Mouse (Mus musculus): ENCODE measurements at regions not wholly inside any gene's neighbourhood (a gene's known extent, or its start where the extent isn't known, plus 50 kb on each side); places are given as distances from the start of the nearest gene placed in this dataset.
"Not testable (repeated sequence)": the region's sequence is repeated elsewhere in the genome, so short reads cannot be mapped to it uniquely, and the experiment has no call there.

GRCm38 (mm10) chr12:117327086-117327485 lies 189.2 kb upstream of the Rapgef5 start:
- DNase-seq (ENCODE audit: low spot score in 2 of 2): not testable (repeated sequence)
- intact Hi-C loops (cut with DNase I): loop anchor here (5.0 to 10.0 kb wide), 2 partner anchors 192 to 290 kb away; no protein-coding TSS in a partner anchor

DNA sequence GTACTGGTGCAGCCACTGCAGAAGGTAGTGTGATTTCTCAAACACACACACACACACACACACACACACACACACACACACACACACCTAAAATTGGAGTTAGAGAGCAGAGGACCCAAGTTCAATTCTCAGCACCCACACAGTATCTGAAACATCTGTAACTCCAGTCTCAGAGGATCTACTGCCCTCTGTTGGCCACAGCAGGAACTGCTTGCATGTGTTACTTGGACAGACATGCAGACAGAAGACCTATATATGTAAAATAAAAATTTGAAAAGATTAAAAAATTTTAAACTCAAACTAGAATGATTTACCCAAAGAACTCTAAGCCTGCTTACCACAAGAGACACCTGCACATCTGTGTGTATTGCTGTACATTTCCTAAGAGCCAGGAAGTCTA lies 185.9 kb upstream of the Rapgef5 start:
- DNase-seq (ENCODE audit: low spot score in 2 of 2): no peak
- intact Hi-C loops (cut with DNase I): no loop called here

DNA sequence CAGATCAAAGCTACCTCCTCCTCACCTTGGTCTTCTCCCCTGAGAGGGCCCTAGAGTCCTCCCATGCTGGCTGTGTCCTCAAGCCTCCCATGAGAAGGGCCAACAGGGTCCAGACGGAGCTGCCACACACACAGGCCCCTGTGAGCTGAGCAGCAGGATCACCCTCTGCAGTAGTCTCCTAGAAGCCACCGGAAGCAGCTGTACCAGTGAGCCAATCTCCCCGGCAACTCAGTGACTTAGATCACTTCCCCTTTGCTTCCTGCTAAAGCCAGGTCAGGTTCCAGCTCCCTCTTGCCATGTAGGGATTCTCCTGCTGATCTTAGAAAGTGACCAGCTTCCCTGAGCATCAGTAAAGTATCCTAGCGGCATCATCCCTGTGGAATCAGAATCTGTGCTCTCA lies 179.4 kb upstream of the Rapgef5 start:
- no peak for DNase-seq (ENCODE audit: low spot score in 2 of 2)
- intact Hi-C loops (cut with DNase I): no loop called here

DNA sequence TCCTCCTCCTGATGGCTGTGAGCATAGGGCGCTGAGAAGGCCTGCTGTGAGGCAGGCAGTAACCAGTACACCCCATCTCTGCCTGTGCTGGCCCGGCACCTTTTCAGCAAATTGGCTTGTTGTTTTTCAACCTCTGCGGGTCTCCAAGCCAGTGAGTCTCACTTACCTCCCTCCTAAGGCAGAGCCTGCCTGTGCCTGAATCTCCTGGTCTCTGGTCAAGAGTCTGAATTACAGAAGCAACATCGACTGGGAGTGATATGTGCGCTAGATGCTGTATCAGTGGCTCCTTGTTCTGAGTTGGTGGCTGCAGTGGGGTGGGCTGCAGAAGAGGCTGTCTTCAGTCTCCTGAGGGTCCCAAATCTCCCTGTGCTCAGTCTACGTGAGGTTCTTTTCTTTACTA lies 174.0 kb upstream of the Rapgef5 start:
- DNase-seq (ENCODE audit: low spot score in 2 of 2): no peak
- intact Hi-C loops (cut with DNase I): loop anchor here (10.0 kb wide), 1 partner anchor 188 kb away; no protein-coding TSS in a partner anchor

DNA sequence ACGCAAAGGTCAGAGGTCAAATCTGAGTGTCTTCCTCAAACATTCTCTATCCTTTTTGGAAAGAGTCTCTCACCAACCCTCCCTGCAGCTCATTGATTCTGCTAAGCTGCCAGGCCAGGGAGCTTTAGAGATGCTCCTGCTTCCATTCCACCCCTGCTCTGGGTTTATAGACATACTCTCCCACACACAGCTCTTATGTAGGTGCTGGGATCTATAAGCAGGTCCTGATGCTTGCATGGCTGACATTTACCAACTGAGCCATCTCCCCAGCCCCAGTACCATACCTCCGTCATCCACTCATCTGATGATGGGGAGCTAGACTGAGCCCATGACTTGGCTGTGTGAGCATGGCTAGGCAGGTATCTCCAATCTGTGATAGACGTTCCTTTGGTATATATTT lies 173.2 kb upstream of the Rapgef5 start:
- DNase-seq (ENCODE audit: low spot score in 2 of 2): no peak
- intact Hi-C loops (cut with DNase I): loop anchor here (10.0 kb wide), 1 partner anchor 188 kb away; no protein-coding TSS in a partner anchor

DNA sequence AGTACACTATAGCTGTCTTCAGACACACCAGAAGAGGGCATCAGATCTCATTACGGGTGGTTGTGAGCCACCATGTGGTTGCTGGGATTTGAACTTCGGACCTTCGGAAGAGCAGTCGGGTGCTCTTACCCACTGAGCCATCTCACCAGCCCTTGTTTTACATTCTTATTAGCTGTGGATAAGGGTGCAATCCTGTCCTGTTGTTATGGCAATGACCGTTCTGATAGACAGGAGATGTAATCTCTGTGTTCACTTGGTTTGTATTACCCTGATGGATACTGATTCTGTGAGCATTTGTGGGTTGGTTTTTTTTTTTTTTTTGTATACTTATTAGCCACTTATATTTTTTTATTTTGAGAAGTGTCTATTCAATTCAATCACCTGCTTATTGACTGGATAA lies 172.7 kb upstream of the Rapgef5 start:
- intact Hi-C loops (cut with DNase I): loop anchor here (10.0 kb wide), 1 partner anchor 189 kb away; no protein-coding TSS in a partner anchor

GRCm38 (mm10) chr12:117344266-117345087 lies 171.8 kb upstream of the Rapgef5 start:
- intact Hi-C loops (cut with DNase I): loop anchor here (10.0 kb wide), 1 partner anchor 190 kb away; no protein-coding TSS in a partner anchor

More for the DNA sequence above, 172.7 kb upstream of the Rapgef5 start:
- DNase-seq (ENCODE audit: low spot score in 2 of 2): not testable (repeated sequence)

GRCm38 (mm10) chr12:117345088-117345977 lies 170.9 kb upstream of the Rapgef5 start:
- DNase-seq (ENCODE audit: low spot score in 2 of 2): peak; percentile 77 to 79

More at GRCm38 (mm10) chr12:117344266-117345087, 171.8 kb upstream of the Rapgef5 start:
- peak; percentile 61 to 64 for DNase-seq (ENCODE audit: low spot score in 2 of 2)

DNA sequence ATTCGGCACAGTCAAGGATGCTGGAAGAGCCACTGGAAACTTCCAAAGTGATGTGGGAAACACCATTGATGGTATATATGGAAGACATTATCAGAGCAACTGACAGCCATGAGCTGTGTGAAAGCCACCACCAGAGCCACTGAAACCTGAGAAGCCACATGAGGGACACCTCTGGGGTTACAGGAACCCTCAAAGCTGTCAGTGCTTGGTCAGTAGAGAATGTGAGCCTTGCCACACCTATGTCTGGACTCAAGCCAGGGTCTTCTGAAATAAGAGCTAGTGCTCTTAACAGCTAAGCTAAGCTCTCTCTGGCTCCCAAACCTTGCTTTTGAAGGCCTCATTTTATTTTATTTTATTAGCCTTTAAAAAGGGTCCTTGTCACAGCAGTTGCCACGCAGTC lies 170.2 kb upstream of the Rapgef5 start:
- DNase-seq (ENCODE audit: low spot score in 2 of 2): no peak
- intact Hi-C loops (cut with DNase I): loop anchor here (10.0 kb wide), 1 partner anchor 191 kb away; no protein-coding TSS in a partner anchor

More at GRCm38 (mm10) chr12:117345088-117345977, 170.9 kb upstream of the Rapgef5 start:
- intact Hi-C loops (cut with DNase I): loop anchor here (10.0 kb wide), 1 partner anchor 191 kb away; no protein-coding TSS in a partner anchor

- no peak for DNase-seq (ENCODE audit: low spot score in 2 of 2)
- intact Hi-C loops (cut with DNase I): loop anchor here (10.0 kb wide), 1 partner anchor 192 kb away; no protein-coding TSS in a partner anchor
These were observed 169.1 kb upstream of the Rapgef5 start for GRCm38 (mm10) chr12:117347135-117347534.

DNA sequence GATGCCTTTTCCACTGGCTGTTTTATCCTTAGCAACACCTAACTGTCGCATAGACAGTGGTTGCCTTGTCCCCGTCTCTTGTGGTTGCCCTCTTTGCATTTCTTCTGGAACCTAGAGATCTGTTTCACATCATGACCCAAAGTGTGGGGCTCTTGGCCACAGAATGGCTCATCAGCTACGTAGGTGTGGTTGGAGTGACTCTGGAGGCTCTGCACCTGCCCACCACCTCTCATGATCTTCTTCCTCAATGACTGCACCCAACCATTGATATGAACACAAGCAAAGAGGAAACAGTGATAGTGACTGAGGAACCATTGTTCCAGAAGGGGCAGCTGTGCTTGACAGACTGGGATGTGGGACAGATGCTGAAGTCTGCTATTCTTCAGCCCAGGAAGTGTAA lies 167.8 kb upstream of the Rapgef5 start:
- no peak for DNase-seq (ENCODE audit: low spot score in 2 of 2)
- intact Hi-C loops (cut with DNase I): loop anchor here (10.0 kb wide), 1 partner anchor 194 kb away; no protein-coding TSS in a partner anchor

GRCm38 (mm10) chr12:117351900-117352299 lies 164.4 kb upstream of the Rapgef5 start:
- DNase-seq (ENCODE audit: low spot score in 2 of 2): no peak
- intact Hi-C loops (cut with DNase I): loop anchor here (5.0 to 10.0 kb wide), 2 partner anchors 507 to 705 kb away; no protein-coding TSS in a partner anchor

GRCm38 (mm10) chr12:117352511-117352910 lies 163.8 kb upstream of the Rapgef5 start:
- no peak for DNase-seq (ENCODE audit: low spot score in 2 of 2)
- intact Hi-C loops (cut with DNase I): loop anchor here (5.0 to 10.0 kb wide), 2 partner anchors 508 to 705 kb away; no protein-coding TSS in a partner anchor

DNA sequence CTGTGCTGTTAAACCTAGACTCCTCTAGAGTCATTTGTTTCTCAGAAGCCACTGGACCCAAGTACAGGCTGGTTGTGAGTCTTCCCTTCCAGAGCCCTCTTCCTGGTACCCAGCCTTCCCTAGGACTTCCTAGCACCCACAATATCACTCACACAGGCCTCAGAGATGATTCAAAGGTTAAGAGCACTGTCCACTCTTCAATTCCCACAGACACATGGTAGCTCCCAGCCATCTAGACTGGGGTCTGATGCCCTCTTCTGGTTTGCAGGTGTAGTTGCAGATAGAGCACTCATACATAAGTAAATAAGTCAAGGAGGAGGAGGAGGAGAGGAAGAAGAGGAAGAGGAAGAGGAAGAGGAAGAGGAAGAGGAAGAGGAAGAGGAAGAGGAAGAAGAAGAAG lies 163.3 kb upstream of the Rapgef5 start:
- intact Hi-C loops (cut with DNase I): loop anchor here (5.0 to 10.0 kb wide), 2 partner anchors 508 to 706 kb away; no protein-coding TSS in a partner anchor
- DNase-seq (ENCODE audit: low spot score in 2 of 2): peak in 1 of 2 experiments; percentile 35

DNA sequence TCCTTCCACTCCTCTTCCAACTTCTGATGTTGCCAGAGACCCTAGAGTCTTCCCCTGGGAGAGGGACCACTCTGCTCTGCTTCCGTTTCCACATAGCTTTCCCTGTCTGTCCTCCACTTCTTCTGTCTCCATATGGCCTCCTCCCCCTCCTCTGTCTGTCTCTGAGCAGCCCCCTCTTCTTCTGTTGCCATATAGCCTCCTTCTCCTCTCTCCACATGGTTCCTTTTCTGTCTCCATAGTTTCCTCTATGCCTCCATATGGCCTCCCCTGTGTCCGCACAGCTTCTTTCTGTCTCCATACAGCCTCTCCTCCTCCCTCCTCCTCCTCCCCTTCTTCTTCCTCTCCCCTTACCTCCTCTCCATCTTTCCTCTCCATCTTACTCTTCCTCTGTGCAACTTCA lies 158.5 kb upstream of the Rapgef5 start:
- intact Hi-C loops (cut with DNase I): loop anchor here (10.0 kb wide), 1 partner anchor 513 kb away; no protein-coding TSS in a partner anchor
- DNase-seq (ENCODE audit: low spot score in 2 of 2): peak in 1 of 2 experiments; percentile 30

DNA sequence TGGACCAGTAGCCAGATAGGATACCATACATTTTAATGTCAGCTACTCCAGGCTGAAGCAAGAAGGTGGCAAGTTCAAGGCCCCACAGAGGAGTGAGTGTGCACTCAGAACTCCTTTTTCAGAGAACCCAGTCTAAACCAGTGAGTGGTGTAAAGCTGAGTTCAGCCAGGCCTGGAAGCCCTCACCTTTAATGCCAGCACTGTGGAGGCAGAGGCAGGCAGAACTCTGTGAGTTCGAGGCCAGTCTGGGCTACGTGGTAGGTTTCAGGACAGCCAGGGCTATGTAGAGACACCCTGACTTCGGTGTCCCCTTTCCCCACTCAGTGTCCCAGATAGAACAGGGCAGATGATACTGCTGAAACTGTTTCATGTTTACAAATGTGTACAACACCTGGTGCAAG lies 157.4 kb upstream of the Rapgef5 start:
- intact Hi-C loops (cut with DNase I): loop anchor here (10.0 kb wide), 1 partner anchor 514 kb away; no protein-coding TSS in a partner anchor
- no peak for DNase-seq (ENCODE audit: low spot score in 2 of 2)

GRCm38 (mm10) chr12:117360215-117360614 lies 156.1 kb upstream of the Rapgef5 start:
- intact Hi-C loops (cut with DNase I): no loop called here
- no peak for DNase-seq (ENCODE audit: low spot score in 2 of 2)

GRCm38 (mm10) chr12:117361826-117362225 lies 154.5 kb upstream of the Rapgef5 start:
- no peak for DNase-seq (ENCODE audit: low spot score in 2 of 2)
- intact Hi-C loops (cut with DNase I): no loop called here

- intact Hi-C loops (cut with DNase I); DNase-seq (ENCODE audit: low spot score in 2 of 2): not testable (repeated sequence)
These were observed 152.8 kb upstream of the Rapgef5 start for GRCm38 (mm10) chr12:117363457-117363856.

Data from left cerebral cortex, postnatal 36 days (tissue).